Mouse (Mus musculus): ENCODE measurements at regions not wholly inside any gene's neighbourhood (a gene's known extent, or its start where the extent isn't known, plus 50 kb on each side); places are given as distances from the start of the nearest gene placed in this dataset.

GRCm38 (mm10) chr15:51704198-51704597, 2180.5 kb upstream of the Gm7489 start:
- no peak for TF ChIP-seq POLR2A (IDR thresholded peaks at IDR 0.05; ENCODE audit: borderline replicate concordance, control insufficient read depth, low read depth, low read length)
- no peak for TF ChIP-seq CTCF (IDR thresholded peaks at IDR 0.05; ENCODE audit: control insufficient read depth, insufficient read depth, low read length)

All from bone marrow, adult 2 months (tissue).